Mouse (Mus musculus): ENCODE measurements at regions not wholly inside any gene's neighbourhood (a gene's known extent, or its start where the extent isn't known, plus 50 kb on each side); places are given as distances from the start of the nearest gene placed in this dataset.

DNA sequence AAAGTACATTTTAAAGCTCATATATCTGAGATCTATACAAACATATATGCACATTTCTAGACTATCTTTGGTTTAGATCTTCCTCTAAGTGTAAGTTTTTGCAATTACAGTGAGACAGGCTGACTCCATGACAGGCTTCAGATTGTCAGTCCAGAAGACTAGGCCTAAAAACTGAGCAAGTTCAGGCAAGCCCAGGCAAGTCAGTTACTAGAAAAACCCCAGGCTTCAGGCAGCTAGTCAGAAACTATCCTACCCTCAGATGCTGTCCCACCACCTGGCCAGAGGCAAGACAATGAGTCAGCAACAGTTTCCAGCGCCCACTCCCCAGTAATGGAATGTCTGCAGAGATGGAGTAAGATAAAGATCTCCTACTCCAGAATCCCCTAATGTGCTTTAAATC, 53.4 kb upstream of the Qrfpr start:
- DNase-seq (ENCODE audit: low spot score in 2 of 2): no peak
